Comparison of ENCODE assay signal across 8 mouse cellular contexts in genomic region chr10:66813850-66814564, GRCm38 (mm10).
DNase-seq lines count a peak whose midpoint lies in the region; ATAC-seq and TF ChIP-seq lines count a peak whose summit lies in the region.

No protein-coding gene starts in this region.

- 11% methylated on average over 15 of the region's 15 CpGs for WGBS in embryonic facial prominence, embryonic 13.5 days
- WGBS in intestine, embryonic 16.5 days, result 10% methylated on average over 15 of the region's 15 CpGs

- no peak overlapping the region for H3K9ac ChIP-seq in embryonic facial prominence, embryonic 13.5 days
- H3K9ac ChIP-seq in intestine, embryonic 16.5 days (ENCODE audit: low read depth, low read length), result no peak overlapping the region

- TF ChIP-seq CTCF in left cerebral cortex, adult 2 months (IDR thresholded peaks at IDR 0.05), result peak; percentile 47

- peaks cover 10% of the 10 kb centered on the region for H3K4me1 ChIP-seq in embryonic facial prominence, embryonic 13.5 days
- peaks cover 9% of the 10 kb centered on the region for H3K4me1 ChIP-seq in intestine, embryonic 16.5 days (ENCODE audit: control insufficient read depth, insufficient read depth, low read length)
- H3K4me1 ChIP-seq in megakaryocyte, embryonic 14.5 days, result peaks cover 12% of the 10 kb centered on the region

- ATAC-seq in embryonic facial prominence, embryonic 13.5 days (ENCODE audit: insufficient number of reproducible peaks, insufficient read depth, low FRiP score, low TSS enrichment, low read depth), result no peak
- ATAC-seq in intestine, embryonic 16.5 days, result peak; percentile 37
- ATAC-seq in CD4-positive, CD25-positive, alpha-beta regulatory T cell, adult 4 months, result no peak

- no peak overlapping the region for H3K27ac ChIP-seq in left cerebral cortex, adult 2 months
- H3K27ac ChIP-seq in embryonic facial prominence, embryonic 13.5 days, result no peak overlapping the region
- H3K27ac ChIP-seq in intestine, embryonic 16.5 days (ENCODE audit: low read length), result peak overlapping the region; percentile 40; the same call in 1 of the 2 replicates

- no peaks in the 10 kb centered on the region for H3K36me3 ChIP-seq in embryonic facial prominence, embryonic 13.5 days
- H3K36me3 ChIP-seq in intestine, embryonic 16.5 days (ENCODE audit: control insufficient read depth, insufficient read depth, low read length), result no peaks in the 10 kb centered on the region
- no peaks in the 10 kb centered on the region for H3K36me3 ChIP-seq in megakaryocyte, embryonic 14.5 days (replicated peaks; ENCODE audit: low read length)

- H3K27me3 ChIP-seq in embryonic facial prominence, embryonic 13.5 days, result 0 out of 2 replicates have a peak, but pooled peaks cover 8% of the 10 kb centered on the region
- H3K27me3 ChIP-seq in intestine, embryonic 16.5 days (replicated peaks; ENCODE audit: control insufficient read depth, insufficient read depth, low read length), result no peaks in the 10 kb centered on the region
- H3K27me3 ChIP-seq in megakaryocyte, embryonic 14.5 days (replicated peaks), result peaks cover 12% of the 10 kb centered on the region

- DNase-seq in left cerebral cortex, adult 2 months (ENCODE audit: extremely low spot score in 1 of 2, low spot score in 2 of 2), result no peak
- DNase-seq in left cerebral cortex, adult 9 months (ENCODE audit: low spot score in 2 of 2), result no peak
- DNase-seq in left cerebral cortex, adult 8-10 months (ENCODE audit: low spot score in 2 of 2), result no peak
- DNase-seq in frontal cortex, adult 2 months (ENCODE audit: extremely low spot score in 1 of 2, low spot score in 1 of 2), result no peak

- H3K4me3 ChIP-seq in left cerebral cortex, adult 2 months, result no peak overlapping the region
- H3K4me3 ChIP-seq in embryonic facial prominence, embryonic 13.5 days, result peak overlapping the region; percentile 18; the same call in 1 of the 2 replicates
- H3K4me3 ChIP-seq in intestine, embryonic 16.5 days (ENCODE audit: low read length), result peak overlapping the region; percentile 26; the same call in 1 of the 2 replicates
- peak overlapping the region; percentile 71 for H3K4me3 ChIP-seq in megakaryocyte, embryonic 14.5 days (replicated peaks)

- peak overlapping the region; percentile 48 for H3K4me2 ChIP-seq in embryonic facial prominence, embryonic 13.5 days
- peak overlapping the region; percentile 40 for H3K4me2 ChIP-seq in intestine, embryonic 16.5 days (ENCODE audit: low read depth, low read length)

- intact Hi-C loops in left cerebral cortex, adult 2 months (cut with DNase I), result no loop called here

- H3K9me3 ChIP-seq in embryonic facial prominence, embryonic 13.5 days, result no peaks in the 10 kb centered on the region
- no peaks in the 10 kb centered on the region for H3K9me3 ChIP-seq in intestine, embryonic 16.5 days (ENCODE audit: control insufficient read depth, low read length)
- H3K9me3 ChIP-seq in megakaryocyte, embryonic 14.5 days, result peaks cover 8% of the 10 kb centered on the region; the same call in 1 of the 2 replicates
